Mouse (Mus musculus): ENCODE results near the gene Ccdc185.

Gene Ccdc185

DNA sequence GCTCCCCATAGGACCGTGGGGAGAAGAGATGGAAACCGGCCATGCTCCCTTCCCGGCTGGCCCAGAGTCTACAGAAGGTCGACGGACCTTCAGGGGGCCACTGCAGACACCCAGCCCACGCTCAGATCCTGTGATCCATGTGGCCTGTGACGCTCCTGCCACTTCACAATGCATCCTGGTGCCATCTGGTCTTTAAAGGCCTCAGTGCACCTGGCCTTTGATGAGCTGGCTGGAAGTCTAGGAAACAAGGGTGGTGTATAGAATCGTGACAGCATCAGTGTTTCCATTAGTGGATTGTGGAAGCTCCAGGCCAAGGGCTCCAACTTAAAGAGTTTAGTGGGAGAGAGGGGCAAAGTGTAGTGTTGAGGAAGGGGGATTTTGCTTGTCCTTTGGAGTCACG, at the start of gene Ccdc185:
Gene Ccdc185, minus strand, starts transcription at position 101 of the 400 bp plus-strand sequence.
- DNase-seq (ENCODE audit: low spot score) = no peak

DNA sequence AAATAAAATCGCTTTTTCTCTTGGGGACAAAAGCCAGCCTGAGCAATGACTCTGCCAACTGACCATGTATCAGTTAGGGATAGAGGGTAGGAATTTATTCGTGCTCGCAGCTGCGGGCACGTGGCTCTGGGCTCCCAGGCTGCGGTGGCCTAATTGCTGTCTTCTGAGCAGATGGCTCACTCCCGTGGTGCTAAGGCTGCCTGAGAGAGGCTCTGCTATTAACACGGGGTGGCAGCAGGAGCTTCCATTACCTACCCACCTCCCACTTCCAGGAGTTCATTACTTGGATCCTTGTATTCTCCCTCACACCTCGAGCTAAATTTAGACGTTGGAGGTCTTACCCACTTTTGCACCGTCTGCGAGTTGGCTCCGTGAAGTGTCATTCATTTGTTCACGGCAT, 48.1 kb upstream of the Ccdc185 start:
- DNase-seq (ENCODE audit: low spot score) = no peak

DNA sequence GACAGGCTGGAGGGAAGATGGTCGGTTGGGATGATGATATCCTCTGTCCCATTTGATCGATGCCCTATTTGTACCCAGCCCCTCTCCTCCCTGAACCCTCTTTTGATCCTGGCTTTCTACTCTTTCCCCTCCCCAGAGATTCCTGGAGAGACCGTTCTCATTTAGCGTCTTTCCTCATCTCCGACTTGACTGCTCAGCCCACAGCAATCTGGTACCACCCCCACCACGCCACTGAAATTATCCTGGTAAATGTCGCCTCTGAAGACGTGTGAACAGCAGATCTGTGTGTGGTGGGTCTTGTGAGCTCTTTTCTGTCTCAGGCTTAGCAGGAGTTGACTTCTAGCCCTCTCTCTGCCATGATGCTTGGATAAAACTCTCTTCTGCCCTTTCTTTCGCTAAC, 45.6 kb upstream of the Ccdc185 start:
- no peak for DNase-seq (ENCODE audit: low spot score)

GRCm38 (mm10) chr1:182794221-182794620, 45.2 kb upstream of the Ccdc185 start:
- no peak for DNase-seq (ENCODE audit: low spot score)

GRCm38 (mm10) chr1:182792521-182793071, 43.6 kb upstream of the Ccdc185 start:
- peak; percentile 33 for DNase-seq (ENCODE audit: low spot score)

DNA sequence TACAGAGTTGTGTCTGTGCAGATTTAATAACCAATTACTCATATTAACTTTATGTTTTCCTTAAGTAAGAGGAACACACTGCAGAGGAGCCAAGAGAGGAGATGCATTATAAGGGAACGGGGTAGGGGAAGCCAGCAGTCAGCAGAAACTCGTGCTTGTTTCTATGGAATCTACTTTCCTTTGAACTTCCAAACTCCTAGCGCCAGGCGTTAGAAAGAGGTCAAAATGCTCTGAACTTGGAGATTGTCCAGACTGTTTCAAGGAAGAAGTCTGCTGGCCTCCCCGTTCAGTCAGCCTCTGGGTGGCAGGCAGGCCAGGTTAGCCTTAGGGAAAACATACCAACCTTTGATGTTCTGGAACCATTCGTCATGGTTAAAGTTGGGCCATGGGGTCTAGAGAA, 39.9 kb upstream of the Ccdc185 start:
- DNase-seq (ENCODE audit: low spot score) = no peak

DNA sequence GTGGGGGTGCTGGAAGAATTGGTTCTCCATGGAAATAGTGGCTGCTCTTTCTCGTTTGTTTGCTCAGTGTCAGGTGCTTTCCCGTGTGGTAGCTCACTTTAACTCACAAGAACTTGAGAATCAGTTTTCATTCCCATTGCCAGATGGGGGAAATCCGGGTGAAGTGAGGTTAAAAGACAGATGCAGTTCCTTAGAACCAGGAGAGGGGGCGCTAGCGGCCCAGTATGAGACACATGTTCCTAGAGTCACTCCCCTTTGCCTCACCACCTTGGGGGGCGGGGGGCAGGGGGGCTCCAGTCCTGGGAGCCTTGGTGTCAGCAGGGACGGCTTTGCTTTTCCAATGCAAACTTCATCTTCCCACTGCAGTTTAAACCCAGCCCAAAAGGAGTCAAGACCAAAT, 38.0 kb upstream of the Ccdc185 start:
- no peak for DNase-seq (ENCODE audit: low spot score)

DNA sequence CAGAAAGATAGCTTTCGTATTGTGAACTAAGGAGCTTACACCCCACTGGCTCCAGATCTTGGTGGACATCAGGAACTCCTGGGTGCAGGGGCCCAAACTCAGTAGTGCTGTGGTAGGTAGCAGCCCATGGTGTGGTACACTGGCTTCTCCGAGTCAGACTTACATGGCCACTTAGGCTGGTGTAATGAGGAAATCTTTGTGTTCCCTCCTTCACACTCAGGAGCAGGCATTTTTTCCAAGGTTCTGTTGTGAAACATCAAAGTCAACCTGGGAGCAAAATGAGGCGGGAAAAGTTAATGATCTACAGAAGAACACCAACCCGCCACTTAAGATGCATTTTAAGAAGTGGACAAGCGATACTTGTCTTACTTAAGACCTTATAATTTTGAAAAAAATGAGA, 36.5 kb upstream of the Ccdc185 start:
- no peak for DNase-seq (ENCODE audit: low spot score)

DNA sequence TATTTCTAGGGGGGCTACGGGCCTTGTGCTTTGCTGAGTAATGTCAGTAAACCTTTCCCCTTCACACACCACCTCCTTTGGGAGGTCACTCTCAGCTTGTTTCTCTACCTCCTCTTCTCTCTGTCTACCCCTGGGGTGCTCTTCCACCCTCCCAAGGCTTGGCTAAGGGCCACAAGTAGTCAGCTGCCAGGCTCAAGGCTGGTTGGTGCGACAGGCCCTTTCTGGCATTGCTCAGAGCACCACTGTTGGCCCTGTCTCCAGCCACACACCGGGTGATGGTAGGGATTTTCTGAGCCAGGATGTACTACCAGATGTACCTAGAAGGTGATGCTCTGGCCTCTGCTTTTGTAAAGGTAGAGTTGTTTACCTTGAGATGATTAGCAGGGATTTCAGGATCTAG, 35.8 kb upstream of the Ccdc185 start:
- no peak for DNase-seq (ENCODE audit: low spot score)

DNA sequence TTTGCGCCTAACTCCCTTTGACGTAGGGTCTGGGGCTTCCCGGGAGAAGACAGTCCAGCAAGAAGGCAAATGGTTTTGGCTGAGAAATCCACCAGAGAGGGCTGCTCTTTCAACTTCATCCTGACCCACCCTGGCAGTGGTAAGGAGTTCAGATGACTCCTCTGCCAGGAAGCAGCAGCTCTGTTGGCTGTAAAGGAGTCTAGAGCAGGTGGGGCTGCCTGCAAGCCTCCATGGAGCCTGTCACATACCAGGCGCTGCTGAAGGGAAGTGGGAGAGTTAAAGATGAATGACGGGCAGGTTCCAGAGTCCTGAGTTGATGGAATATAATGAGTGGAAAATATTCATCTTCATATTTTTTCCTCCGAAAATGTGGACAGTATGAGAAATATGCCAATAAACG, 34.8 kb upstream of the Ccdc185 start:
- DNase-seq (ENCODE audit: low spot score) = no peak

DNA sequence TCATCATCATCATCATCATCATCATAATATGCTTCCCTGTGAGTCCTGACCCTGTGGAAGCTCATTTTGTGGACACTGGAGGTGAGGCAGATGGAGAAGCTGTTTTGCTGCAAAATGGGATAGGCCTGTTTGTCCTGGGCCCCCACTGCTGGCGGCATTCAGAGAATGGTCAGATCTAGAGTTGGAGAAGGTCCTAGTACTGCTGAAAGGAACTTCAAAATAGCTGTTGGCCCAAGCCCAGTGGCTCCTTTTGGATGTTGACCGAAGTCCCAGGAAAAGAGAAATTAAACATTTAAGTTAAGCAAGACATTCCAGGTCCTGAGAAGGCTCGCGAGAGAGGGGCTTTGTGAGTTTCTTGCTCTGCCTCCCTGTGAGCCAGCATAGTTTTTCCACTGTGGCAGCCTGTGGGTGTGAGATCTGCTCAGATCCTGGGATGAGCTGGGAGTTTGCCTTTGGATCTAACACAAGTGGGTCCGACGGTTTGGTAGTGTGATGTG, 30.1 kb upstream of the Ccdc185 start:
- no peak for DNase-seq (ENCODE audit: low spot score)

GRCm38 (mm10) chr1:182778225-182778624, 29.2 kb upstream of the Ccdc185 start:
- DNase-seq (ENCODE audit: low spot score) = no peak

- DNase-seq (ENCODE audit: low spot score) = no peak
Observed at GRCm38 (mm10) chr1:182776749-182777410, 27.9 kb upstream of the Ccdc185 start.

DNA sequence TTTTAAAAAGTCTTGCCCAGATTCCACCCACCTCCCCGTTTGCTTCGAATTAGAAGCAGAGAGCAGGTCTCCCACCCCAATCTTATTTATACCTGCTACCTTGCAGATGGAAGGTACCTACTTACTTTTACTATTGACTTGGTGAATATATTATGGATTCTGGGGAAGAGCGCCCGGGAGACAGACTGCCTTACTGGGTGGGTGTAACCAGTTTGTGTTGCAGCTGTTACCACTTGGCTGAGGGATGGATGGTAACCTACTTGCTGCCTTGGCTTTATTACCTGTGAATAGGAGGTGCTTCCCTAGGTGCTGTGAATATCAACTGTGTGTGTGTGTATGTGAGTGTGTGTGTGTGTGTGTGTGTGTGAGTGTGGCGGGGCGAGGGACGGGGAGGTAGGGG, 26.6 kb upstream of the Ccdc185 start:
- DNase-seq (ENCODE audit: low spot score) = no peak

GRCm38 (mm10) chr1:182764541-182765281, 15.7 kb upstream of the Ccdc185 start:
- DNase-seq (ENCODE audit: low spot score) = no peak

GRCm38 (mm10) chr1:182763716-182764461, 14.9 kb upstream of the Ccdc185 start, which contains the start of gene Susd4:
Susd4 (plus strand) TSS chr1:182763860.
- DNase-seq (ENCODE audit: low spot score) = peak; percentile 31

DNA sequence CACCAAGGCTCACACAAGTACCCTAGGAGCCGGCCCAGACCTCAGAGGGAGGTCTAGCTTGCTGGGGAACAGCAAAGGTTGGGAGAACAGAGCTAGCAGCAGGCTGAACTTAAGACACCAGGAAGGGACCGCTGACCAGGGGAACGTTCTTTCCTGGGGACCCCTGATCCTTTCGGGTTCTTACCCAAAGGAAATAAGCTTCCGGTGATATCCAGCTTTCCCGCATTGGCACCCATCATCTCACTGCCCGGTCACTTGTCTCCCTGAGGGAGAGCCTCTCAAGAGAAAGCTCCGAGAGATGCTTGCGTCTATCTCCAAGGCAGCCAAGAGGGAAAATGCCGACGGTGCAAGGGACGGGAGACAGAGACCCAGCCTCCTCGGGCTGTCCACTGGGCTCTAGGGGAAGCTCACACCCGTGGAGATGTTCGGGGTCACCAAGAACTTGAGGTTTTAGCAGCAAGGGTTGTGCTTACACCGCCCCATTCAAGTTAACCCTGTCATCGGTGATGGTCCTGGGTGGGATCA, 14.3 kb upstream of the Ccdc185 start:
- no peak for DNase-seq (ENCODE audit: low spot score)

DNA sequence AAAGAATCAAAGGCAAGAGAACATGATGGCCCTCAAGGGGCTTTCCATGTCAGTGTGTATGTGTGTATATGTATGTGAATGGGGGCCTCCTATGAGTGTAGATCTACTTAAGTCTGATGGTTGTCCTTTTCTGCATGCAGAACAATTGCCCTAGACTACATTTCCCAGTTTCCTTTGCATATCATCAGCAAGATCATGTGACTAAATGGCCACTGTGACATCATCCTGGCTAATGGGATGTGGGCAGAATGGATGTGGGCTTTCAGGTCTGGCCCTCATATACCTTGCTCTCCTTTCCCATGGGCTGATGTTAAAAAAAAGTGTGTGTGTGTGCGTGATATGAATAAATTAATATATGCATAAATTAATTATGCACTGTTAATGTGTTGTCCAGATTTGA, 9.8 kb upstream of the Ccdc185 start:
- DNase-seq (ENCODE audit: low spot score) = no peak

DNA sequence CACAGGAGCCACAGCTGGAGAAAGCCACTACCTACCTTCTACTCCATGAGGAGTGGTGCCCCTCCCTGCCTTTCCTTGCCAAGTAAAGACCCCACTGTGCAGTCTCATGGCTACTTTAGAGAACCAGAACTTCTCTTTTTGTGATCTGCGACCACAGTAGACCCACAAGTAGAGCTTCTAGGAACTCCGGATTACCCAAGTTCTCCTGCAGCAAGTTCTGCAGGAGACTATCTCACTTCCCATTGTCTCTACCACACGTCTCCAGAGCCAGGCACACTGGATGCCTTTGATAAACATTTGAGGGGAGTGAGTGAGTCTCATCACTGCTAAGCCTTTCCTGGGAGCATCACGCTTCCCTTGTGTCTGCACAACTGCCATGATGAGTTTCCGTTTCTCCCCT, 5.9 kb upstream of the Ccdc185 start:
- no peak for DNase-seq (ENCODE audit: low spot score)

DNA sequence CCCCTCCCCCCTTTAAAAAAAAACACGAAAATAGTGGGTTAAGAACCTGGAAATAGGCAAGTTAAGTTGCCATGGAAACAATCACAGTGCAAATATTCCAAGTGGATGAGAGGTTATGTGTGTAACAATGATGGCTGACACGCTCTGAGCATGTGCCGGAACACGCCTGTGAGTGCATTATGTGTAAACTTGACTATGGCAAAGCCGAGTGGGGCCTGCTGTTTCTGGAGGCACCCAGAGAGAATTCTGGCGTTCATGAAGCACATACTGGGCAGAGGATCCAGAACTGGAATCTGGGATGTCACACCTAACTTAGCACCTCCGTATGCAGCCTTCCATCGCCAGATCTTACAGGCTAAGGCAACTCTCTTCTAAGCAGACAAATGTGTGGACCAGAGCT, 4.7 kb upstream of the Ccdc185 start:
- DNase-seq (ENCODE audit: low spot score) = no peak

GRCm38 (mm10) chr1:182751301-182751700, 2.3 kb upstream of the Ccdc185 start:
- DNase-seq (ENCODE audit: low spot score) = no peak

DNA sequence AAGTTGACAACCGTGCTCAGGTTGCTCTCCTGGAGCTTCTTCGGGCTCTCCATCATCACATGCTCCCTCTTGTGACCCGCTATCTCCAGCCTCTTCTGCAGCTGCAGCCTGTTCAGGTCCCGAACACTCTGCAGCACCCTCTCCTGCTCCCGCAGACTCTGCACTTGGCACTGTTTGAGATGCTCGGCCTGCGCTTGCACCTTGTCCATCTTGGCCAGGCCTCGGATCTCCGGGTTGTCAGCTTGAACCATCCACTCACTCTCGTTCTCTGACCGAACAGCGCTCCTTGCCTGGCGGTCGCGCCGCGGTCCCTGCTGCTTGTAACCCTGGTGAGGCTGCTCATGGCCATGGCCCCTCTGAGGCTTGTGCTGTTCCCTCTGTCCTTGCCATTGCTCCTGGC, 1.1 kb downstream of the Ccdc185 start:
- DNase-seq (ENCODE audit: low spot score) = no peak
